Mouse (Mus musculus): ENCODE measurements around the gene Vmn1r31. TPM values are rescaled to one million over a fixed set of nuclear protein-coding genes. Genes with fewer than 3 reads are reported as not detected.

The Vmn1r31 gene
- total RNA-seq (2015; ENCODE audit: low replicate concordance): not detected in 2 replicates
- not detected in 2 replicates for total RNA-seq (2017; ENCODE audit: low replicate concordance)

- ATAC-seq (replicated peaks; ENCODE audit: low FRiP score, poor library complexity, severe bottlenecking): no peak
These were observed at the start of gene Vmn1r31 for GRCm38 (mm10) chr6:58475230-58475629. TSS of gene Vmn1r31 (minus strand) at chr6:58475330.

GRCm38 (mm10) chr6:58443285-58443684 is 31.8 kb downstream of the Vmn1r31 start, which contains the start of gene Vmn1r30:
TSS of gene Vmn1r30 (minus strand) at chr6:58443385.
- no peak for ATAC-seq (replicated peaks; ENCODE audit: low FRiP score, poor library complexity, severe bottlenecking)

Other genes starting within 250 kb of the Vmn1r31 start
- not detected in 2 replicates for gene Vmn1r28, start 213.3 kb downstream of the Vmn1r31 start, total RNA-seq (2015; ENCODE audit: low replicate concordance)
- gene Vmn1r28, start 213.3 kb downstream of the Vmn1r31 start, total RNA-seq (2017; ENCODE audit: low replicate concordance): not detected in 2 replicates
- not detected in 2 replicates for gene Vmn1r29, start 173.8 kb downstream of the Vmn1r31 start, total RNA-seq (2015; ENCODE audit: low replicate concordance)
- gene Vmn1r29, start 173.8 kb downstream of the Vmn1r31 start, total RNA-seq (2017; ENCODE audit: low replicate concordance): not detected in 2 replicates
- gene Vmn1r30, start 31.9 kb downstream of the Vmn1r31 start, total RNA-seq (2015; ENCODE audit: low replicate concordance): not detected in 2 replicates
- gene Vmn1r30, start 31.9 kb downstream of the Vmn1r31 start, total RNA-seq (2017; ENCODE audit: low replicate concordance): not detected in 2 replicates
- gene Abcg2, start 109.2 kb upstream of the Vmn1r31 start, total RNA-seq (2015; ENCODE audit: low replicate concordance): 213 and 253 TPM in 2 replicates
- 492 and 662 TPM in 2 replicates for gene Abcg2, start 109.2 kb upstream of the Vmn1r31 start, total RNA-seq (2017; ENCODE audit: low replicate concordance)

All from erythroblast, adult 5-6 weeks (primary cell).